Mouse (Mus musculus): ENCODE measurements around the gene Triap1.

GRCm38 (mm10) chr5:115313668-115313943, 27.4 kb upstream of the Triap1 start:
- no peak for TF ChIP-seq POLR2A (IDR thresholded peaks at IDR 0.05; ENCODE audit: low read depth, low read length)
- TF ChIP-seq CTCF (IDR thresholded peaks at IDR 0.05; ENCODE audit: extremely low read depth, insufficient read length, insufficient replicate concordance, low read depth, low read length), result no peak
